Mouse (Mus musculus): ENCODE results near the gene Galnt10. TPM values are rescaled to one million over a fixed set of nuclear protein-coding genes. Genes with fewer than 3 reads are reported as not detected.

Galnt10 gene
- polyA plus RNA-seq, 1 experiment from 2014 or later = 18.8 TPM

DNA sequence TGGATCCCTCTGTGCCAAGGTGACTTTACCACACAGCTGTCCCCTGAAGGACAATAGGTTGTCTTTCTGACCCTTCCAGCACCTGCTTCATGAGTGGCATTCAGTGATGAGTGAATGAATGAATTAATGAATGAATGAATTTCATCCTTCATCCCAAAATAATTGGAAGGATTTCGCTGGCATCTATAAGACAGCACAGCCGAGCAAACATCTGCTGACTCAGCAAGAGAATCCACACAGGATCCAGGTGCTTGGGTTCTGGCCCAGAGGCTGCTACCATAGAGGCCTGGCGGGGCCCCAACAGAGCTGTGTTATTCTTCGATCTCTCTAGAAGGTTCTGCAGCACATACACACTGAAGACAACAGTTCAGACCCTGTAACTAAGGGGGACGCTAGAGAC, 125.5 kb downstream of the Galnt10 start:
- no peaks in the 10 kb centered on the region for H3K9me3 ChIP-seq
- H3K4me3 ChIP-seq = no peak overlapping the region
- H3K27me3 ChIP-seq (replicated peaks; ENCODE audit: low read depth, poor library complexity, severe bottlenecking) = peaks cover 52% of the 10 kb centered on the region
- 92% methylated on average over 5 of the region's 5 CpGs for WGBS
- H3K36me3 ChIP-seq (replicated peaks) = peaks cover 17% of the 10 kb centered on the region; the same call in 1 of the 2 replicates
- no peak for DNase-seq (ENCODE audit: low spot score)
- H3K27ac ChIP-seq (replicated peaks) = no peak overlapping the region
- H3K4me1 ChIP-seq = peaks cover 61% of the 10 kb centered on the region

DNA sequence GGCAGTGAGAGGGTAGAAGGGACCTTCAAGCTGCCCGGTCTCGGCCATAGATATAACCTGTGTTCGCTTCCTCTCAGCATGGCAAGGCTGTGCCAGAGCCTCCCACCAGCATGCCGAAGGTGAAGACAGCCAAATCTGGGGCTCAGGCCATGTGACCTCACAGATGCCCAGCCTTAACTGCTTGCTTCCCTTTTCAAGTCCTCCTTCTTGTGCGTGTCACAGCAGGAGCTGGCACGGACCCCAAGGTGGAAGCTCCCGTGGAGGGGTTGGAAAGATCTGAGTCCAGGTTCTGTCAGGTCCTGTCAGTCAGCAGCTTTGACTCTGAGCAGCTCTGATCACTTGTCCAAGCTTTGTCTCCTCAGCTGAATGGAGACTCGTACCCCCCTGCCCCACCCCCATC, 126.4 kb downstream of the Galnt10 start:
- peaks cover 57% of the 10 kb centered on the region for H3K4me1 ChIP-seq

DNA sequence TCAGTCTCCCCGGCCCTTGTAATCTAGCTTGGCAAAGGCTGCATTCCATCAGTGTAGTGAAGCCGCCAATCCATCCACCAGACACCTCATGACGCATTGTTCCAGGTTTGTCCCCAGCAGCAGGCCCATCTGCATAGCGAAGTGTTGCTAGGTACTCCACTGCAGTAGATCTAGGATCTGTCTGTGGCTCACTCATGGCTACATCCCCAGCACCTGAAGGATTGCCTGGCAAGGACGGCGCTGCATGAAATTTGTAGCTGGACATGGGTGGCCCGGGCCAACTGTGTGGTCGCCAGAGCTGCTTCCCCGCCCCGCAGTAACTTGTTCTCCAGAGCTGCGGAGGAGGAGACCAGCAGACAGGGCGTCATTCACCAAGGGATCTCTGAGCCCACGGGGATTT, 128.2 kb downstream of the Galnt10 start:
- Histone ChIP-seq H3K4me3 (peak overlapping the region; percentile 4; the same call in 1 of the 2 replicates), H3K27ac (replicated peaks) (peak overlapping the region; percentile 11; the same call in 1 of the 2 replicates), H3K4me1 (peaks cover 46% of the 10 kb centered on the region), H3K36me3 (replicated peaks) (peaks cover 15% of the 10 kb centered on the region; the same call in 1 of the 2 replicates), H3K9me3 (no peaks in the 10 kb centered on the region), H3K27me3 (replicated peaks; ENCODE audit: low read depth, poor library complexity, severe bottlenecking) (peaks cover 58% of the 10 kb centered on the region)
- peak; percentile 49 for DNase-seq (ENCODE audit: low spot score)
- 14% methylated on average over 13 of the region's 13 CpGs for WGBS

More for the DNA sequence above, 126.4 kb downstream of the Galnt10 start:
- Histone ChIP-seq H3K36me3 (replicated peaks) (peaks cover 15% of the 10 kb centered on the region; the same call in 1 of the 2 replicates), H3K27ac (replicated peaks) (no peak overlapping the region), H3K9me3 (no peaks in the 10 kb centered on the region), H3K27me3 (replicated peaks; ENCODE audit: low read depth, poor library complexity, severe bottlenecking) (peaks cover 52% of the 10 kb centered on the region), H3K4me3 (no peak overlapping the region)
- no peak for DNase-seq (ENCODE audit: low spot score)
- WGBS = 92% methylated on average over 8 of the region's 8 CpGs

DNA sequence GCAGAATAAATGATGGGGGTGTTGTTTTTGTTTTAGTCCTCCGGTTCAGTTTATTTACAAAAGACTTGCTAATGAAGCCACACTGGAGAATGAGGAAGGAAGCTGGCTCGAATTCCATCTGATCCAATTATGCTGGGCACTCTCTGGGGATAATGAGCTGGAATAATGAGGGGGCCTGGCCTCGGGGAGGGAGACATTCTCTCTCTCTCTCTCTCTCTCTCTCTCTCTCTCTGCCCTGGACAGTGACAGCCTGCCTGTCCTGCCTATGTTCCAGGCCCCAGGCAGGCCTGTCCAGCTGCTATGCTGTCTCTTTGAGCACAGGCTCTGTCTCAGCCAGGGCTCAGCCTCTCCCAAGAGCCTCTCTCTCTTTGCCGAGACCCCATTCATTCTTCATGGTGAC, 128.7 kb downstream of the Galnt10 start:
- no peak overlapping the region for H3K4me3 ChIP-seq
- H3K27me3 ChIP-seq (replicated peaks; ENCODE audit: low read depth, poor library complexity, severe bottlenecking) = peaks cover 54% of the 10 kb centered on the region
- no peaks in the 10 kb centered on the region for H3K9me3 ChIP-seq
- 3% methylated on average over 4 of the region's 4 CpGs for WGBS
- peak overlapping the region; percentile 3; the same call in 1 of the 2 replicates for H3K27ac ChIP-seq (replicated peaks)
- H3K4me1 ChIP-seq = peaks cover 42% of the 10 kb centered on the region
- DNase-seq (ENCODE audit: low spot score) = peak; percentile 58
- H3K36me3 ChIP-seq (replicated peaks) = peaks cover 15% of the 10 kb centered on the region; the same call in 1 of the 2 replicates

DNA sequence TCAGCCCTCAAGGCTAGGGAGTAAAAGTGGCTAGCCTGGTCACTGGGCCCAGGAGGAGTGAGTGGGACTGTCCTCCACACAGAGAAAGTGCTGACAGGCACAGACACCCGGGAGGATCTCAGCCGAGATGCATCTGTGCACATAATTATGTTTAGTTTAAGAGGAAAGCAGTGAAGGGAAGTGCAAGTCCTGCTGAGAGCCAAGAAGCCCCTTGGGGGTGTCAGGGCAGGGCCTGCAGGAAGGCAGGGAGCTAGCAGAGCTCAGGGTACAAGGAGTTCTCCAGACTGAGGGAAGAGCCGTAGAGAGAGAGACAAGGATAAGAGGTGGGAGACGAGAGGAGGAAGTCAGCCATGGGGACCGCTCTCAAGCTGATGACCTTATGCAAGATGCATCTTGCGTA, 130.6 kb downstream of the Galnt10 start:
- peaks cover 41% of the 10 kb centered on the region for H3K4me1 ChIP-seq
- no peaks in the 10 kb centered on the region for H3K9me3 ChIP-seq

DNA sequence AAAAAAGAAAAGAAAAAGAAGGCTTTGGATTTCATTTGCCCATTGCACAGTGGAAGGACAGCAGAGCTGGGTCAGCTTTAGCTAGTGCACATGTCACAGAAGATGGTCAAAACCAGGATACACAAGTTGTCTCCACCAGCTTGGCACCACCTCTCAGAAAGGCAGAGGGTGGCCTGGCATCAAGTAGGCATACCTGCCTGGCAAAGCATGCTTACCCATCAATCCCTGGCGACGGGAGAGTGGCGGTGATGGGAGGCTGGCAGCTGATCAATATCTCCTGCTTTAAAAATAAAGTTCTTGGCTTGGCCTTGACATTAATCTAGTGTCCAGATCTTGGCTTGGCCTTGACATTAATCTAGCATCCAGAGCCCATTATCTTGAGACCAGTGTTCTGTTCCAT, 131.3 kb downstream of the Galnt10 start:
- H3K27me3 ChIP-seq (replicated peaks; ENCODE audit: low read depth, poor library complexity, severe bottlenecking) = peaks cover 32% of the 10 kb centered on the region
- WGBS = 98% methylated on average over 3 of the region's 3 CpGs

More for the DNA sequence above, 130.6 kb downstream of the Galnt10 start:
- 0 out of 2 replicates have a peak overlapping the region, but pooled peaks have one; percentile 7 for H3K27ac ChIP-seq (replicated peaks)
- no peak for DNase-seq (ENCODE audit: low spot score)
- H3K4me3 ChIP-seq = no peak overlapping the region
- WGBS = 68% methylated on average over 6 of the region's 6 CpGs
- peaks cover 16% of the 10 kb centered on the region; the same call in 1 of the 2 replicates for H3K36me3 ChIP-seq (replicated peaks)
- H3K27me3 ChIP-seq (replicated peaks; ENCODE audit: low read depth, poor library complexity, severe bottlenecking) = peaks cover 38% of the 10 kb centered on the region

DNA sequence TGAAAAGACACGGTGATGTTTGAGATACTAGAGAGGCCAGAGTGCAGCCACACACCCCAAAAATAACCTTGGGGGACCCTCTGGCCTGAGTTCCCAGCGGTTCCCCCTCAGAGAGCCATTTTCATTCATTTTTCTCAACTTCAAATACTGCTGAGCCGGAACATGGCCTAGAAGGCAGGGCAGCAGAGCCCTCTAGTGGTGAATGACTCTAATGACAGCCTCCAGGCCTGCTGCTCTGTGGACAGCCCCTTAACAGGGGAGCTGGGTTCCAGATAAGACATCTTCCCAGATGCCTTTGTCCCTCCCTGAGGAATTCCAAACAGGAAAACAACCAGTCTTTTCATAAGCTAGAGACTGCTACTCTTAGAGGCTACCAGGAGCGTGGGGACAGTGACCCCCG, 133.1 kb downstream of the Galnt10 start:
- Histone ChIP-seq H3K4me1 (peaks cover 35% of the 10 kb centered on the region), H3K4me3 (no peak overlapping the region), H3K27me3 (replicated peaks; ENCODE audit: low read depth, poor library complexity, severe bottlenecking) (peaks cover 15% of the 10 kb centered on the region), H3K36me3 (replicated peaks) (peaks cover 12% of the 10 kb centered on the region; the same call in 1 of the 2 replicates), H3K9me3 (no peaks in the 10 kb centered on the region), H3K27ac (replicated peaks) (no peak overlapping the region)
- 17% methylated on average over 5 of the region's 5 CpGs for WGBS
- peak; percentile 76 for DNase-seq (ENCODE audit: low spot score)

More for the DNA sequence above, 131.3 kb downstream of the Galnt10 start:
- Histone ChIP-seq H3K36me3 (replicated peaks) (peaks cover 16% of the 10 kb centered on the region; the same call in 1 of the 2 replicates), H3K4me1 (peaks cover 41% of the 10 kb centered on the region), H3K9me3 (no peaks in the 10 kb centered on the region), H3K4me3 (no peak overlapping the region), H3K27ac (replicated peaks) (no peak overlapping the region)
- no peak for DNase-seq (ENCODE audit: low spot score)

DNA sequence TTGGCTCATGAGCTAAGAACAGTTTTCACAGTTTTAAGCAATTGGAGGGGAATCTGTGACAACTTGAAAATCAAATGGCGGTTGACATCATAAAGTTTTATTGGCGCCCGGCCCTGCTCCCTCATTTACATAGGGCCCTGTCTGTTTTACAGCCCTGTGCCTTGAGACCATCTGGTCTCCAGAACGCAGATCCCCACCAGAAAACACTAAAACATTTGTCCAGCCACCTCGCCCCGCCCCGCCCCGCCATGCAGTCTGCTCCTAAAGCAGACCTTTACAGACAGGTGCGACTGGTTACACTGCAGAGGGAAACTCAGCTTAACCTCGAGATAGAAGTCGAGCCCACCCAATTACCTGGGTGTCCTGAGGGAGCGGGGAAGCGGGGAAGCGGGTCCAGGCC, 134.6 kb downstream of the Galnt10 start:
- peaks cover 20% of the 10 kb centered on the region for H3K4me1 ChIP-seq
- H3K4me3 ChIP-seq = no peak overlapping the region
- H3K9me3 ChIP-seq = no peaks in the 10 kb centered on the region
- peaks cover 12% of the 10 kb centered on the region for H3K27me3 ChIP-seq (replicated peaks; ENCODE audit: low read depth, poor library complexity, severe bottlenecking)
- no peak for DNase-seq (ENCODE audit: low spot score)
- WGBS = 86% methylated on average over 14 of the region's 14 CpGs
- H3K36me3 ChIP-seq (replicated peaks) = peaks cover 17% of the 10 kb centered on the region; the same call in 1 of the 2 replicates
- no peak overlapping the region for H3K27ac ChIP-seq (replicated peaks)

DNA sequence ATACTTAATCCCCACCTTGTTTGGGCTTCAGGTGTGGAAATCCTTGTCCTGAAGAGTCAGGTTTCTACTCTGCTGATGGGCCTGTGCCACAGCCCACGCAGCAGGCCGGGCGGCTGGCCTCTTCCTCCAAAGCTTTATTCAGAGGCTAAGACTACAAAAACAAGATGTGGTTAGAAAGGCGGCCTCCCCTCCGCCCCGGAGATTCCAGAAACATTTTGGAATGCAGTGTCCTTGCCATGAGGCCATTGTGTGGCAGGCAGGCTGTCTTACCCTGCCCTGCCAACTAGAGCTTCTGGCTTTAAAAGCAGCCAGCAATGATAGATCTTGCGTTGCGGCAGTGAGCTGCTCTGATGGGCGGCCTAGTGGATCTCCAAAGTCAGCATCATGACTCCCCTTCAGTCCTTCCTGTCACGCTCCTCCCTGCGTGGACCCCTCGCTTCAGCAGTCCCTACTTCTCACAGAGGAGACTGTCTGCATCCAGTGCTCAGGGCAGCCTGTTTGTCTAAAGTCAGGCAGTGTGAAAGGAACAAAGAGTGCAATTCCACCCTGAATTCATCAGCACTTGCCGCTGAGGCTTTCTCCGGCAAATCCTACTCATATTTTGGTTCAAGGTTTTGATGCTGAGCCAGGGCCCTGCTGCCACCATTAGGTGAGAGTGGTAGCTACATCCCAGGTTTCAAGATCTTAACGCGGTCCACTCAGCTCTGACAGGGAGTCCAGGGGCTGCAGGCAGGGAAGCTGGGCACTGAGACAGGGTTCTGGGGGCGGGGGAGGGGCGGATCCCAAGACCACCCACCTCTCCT, 141.6 kb downstream of the Galnt10 start:
- DNase-seq (ENCODE audit: low spot score) = peak; percentile 54
- peak overlapping the region; percentile 70 for H3K27ac ChIP-seq (replicated peaks)
- peaks cover 7% of the 10 kb centered on the region; the same call in 1 of the 2 replicates for H3K36me3 ChIP-seq (replicated peaks)
- 42% methylated on average over 18 of the region's 18 CpGs for WGBS
- H3K4me1 ChIP-seq = peaks cover 28% of the 10 kb centered on the region
- no peaks in the 10 kb centered on the region for H3K9me3 ChIP-seq
- no peaks in the 10 kb centered on the region for H3K27me3 ChIP-seq (replicated peaks; ENCODE audit: low read depth, poor library complexity, severe bottlenecking)
- H3K4me3 ChIP-seq = no peak overlapping the region

DNA sequence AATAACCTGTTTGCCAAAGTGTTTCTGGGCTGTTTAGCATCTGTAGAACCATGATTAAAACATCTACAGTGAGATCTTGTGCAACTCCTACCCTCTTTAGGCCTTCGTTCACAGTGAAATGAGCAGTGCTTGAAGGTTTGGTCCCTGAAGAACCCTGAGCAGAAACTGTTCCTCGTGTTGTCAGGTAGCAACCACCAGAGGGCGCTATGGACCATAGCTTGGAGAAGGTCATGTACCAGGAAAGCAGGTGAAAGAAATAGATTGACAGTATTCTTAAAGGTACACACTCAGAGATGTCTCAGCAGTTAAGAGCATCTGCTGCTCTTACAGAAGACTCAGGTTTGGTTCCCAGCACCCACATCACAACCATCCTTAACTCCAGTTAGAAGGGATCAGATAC, 142.7 kb downstream of the Galnt10 start:
- no peaks in the 10 kb centered on the region for H3K27me3 ChIP-seq (replicated peaks; ENCODE audit: low read depth, poor library complexity, severe bottlenecking)
- H3K4me3 ChIP-seq = no peak overlapping the region
- 33% methylated on average over 3 of the region's 3 CpGs for WGBS
- H3K4me1 ChIP-seq = peaks cover 28% of the 10 kb centered on the region
- peak; percentile 47 for DNase-seq (ENCODE audit: low spot score)
- no peaks in the 10 kb centered on the region for H3K9me3 ChIP-seq
- no peak overlapping the region for H3K27ac ChIP-seq (replicated peaks)
- H3K36me3 ChIP-seq (replicated peaks) = peaks cover 6% of the 10 kb centered on the region; the same call in 1 of the 2 replicates

DNA sequence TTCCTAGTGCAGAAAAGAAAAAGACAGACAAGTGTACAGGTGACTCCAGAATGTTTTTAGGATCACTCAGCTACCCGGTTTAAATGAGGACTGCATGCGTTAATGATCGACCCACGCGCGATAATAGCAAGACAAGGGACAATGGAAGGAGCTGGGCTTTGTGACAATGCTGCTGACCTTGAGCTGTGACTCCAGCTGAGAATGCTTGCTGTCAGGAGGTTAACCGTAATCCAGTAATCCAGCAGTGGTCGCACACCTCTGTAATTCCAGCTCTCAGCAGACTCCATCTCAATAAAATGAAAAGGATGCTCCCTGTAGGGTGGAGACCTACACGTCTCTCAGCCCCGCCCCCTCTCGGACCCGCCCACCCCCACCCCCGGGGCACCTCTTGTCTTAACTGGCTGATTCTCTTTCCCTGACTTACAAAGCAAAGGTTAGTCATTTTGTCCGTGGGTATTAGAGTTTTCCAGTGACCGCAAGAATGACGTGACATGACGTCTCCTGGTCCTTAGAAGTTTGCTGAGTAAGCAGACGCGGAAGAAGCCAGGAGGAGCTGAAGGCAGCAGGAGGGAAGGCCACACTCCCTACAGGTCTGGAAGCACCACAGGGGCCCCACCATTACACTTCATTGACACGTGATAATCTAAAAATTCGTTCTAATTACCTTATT, 145.8 kb downstream of the Galnt10 start:
- Histone ChIP-seq H3K36me3 (replicated peaks) (no peaks in the 10 kb centered on the region), H3K27ac (replicated peaks) (no peak overlapping the region), H3K4me3 (no peak overlapping the region), H3K9me3 (no peaks in the 10 kb centered on the region), H3K4me1 (peaks cover 25% of the 10 kb centered on the region), H3K27me3 (replicated peaks; ENCODE audit: low read depth, poor library complexity, severe bottlenecking) (no peaks in the 10 kb centered on the region)
- DNase-seq (ENCODE audit: low spot score) = no peak
- WGBS = 33% methylated on average over 21 of the region's 21 CpGs

DNA sequence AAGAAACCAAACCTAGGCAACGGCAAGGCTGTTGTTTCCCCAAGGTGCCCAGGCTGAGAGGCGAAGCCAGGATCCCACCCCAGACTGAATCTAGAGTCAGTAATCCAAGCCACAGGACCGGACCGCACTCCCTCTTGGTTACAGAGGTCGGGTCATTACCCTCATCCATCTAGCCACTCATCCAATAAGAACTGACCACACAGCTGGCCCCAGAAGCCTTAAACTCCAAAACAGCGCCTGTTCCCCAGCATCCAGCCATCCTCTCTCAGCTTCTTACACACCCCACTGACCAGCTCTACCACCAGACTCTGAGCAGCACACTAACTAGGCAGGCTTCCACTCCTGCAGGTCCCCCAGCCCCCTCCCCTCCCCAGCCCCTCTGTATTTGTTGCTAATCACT, 149.8 kb downstream of the Galnt10 start:
- Histone ChIP-seq H3K36me3 (replicated peaks) (no peaks in the 10 kb centered on the region), H3K9me3 (no peaks in the 10 kb centered on the region), H3K27ac (replicated peaks) (no peak overlapping the region), H3K4me1 (peaks cover 10% of the 10 kb centered on the region), H3K27me3 (replicated peaks; ENCODE audit: low read depth, poor library complexity, severe bottlenecking) (no peaks in the 10 kb centered on the region), H3K4me3 (no peak overlapping the region)
- DNase-seq (ENCODE audit: low spot score) = no peak
- 62% methylated on average over 6 of the region's 6 CpGs for WGBS

All from embryonic facial prominence, embryonic 10.5 days (tissue).